Mouse (Mus musculus) hematopoietic multipotent progenitor cell, adult 10-12 weeks (in vitro differentiated cells): Measurements from ENCODE around the gene Pcsk1n. TPM values are rescaled to one million over a fixed set of nuclear protein-coding genes. Genes with fewer than 3 reads are reported as not detected.

Experiments
- polyA plus RNA-seq: library from polyadenylated mRNA; stranded (reverse); fragments of >175 nt; gene quantifications from 2 replicates; pipeline ENCODE4 v1.2.3, GENCODE M21; 2012; ENCODE audit warnings: low replicate concordance

Pcsk1n gene
- polyA plus RNA-seq, result 0.27 TPM in 1 of 2 replicates, not detected in the other

DNA sequence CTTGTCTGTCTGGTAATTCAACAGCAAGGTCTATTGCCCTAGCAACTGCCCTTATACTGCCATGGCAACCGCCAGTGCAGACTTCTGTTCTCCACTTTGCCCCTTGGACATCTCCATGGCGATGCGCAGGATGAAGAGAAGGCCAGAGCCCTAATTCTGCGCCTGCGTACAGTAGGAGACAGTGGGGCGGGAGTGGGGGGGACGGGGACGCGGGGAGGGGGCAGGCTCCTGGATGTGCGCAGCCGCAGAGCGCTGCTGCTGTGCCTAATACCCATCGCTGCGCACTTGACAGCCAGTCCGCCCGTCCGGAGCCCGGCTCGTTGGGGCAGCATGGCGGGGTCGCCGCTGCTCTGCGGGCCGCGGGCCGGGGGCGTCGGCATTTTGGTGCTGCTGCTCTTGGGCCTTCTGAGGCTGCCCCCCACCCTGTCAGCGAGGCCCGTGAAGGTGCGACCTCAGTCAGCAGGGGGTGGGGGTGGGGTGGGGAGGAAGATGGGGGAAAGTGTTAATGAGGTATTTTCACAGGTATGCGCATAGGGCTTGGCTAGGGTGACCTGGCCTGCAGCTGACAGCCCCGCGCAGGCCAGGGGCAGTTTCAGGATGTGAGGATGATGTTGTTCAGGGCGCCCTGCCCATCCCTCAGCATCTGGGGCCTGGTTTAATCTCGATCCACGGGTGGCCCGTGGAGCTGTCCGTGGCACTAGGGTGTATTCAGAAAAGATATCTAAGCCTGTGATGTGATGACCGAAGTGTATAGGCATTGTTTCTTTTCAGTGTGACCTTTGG, at the start of gene Pcsk1n:
Gene Pcsk1n, plus strand, starts transcription at position 222 of the 783 bp plus-strand sequence.

DNA sequence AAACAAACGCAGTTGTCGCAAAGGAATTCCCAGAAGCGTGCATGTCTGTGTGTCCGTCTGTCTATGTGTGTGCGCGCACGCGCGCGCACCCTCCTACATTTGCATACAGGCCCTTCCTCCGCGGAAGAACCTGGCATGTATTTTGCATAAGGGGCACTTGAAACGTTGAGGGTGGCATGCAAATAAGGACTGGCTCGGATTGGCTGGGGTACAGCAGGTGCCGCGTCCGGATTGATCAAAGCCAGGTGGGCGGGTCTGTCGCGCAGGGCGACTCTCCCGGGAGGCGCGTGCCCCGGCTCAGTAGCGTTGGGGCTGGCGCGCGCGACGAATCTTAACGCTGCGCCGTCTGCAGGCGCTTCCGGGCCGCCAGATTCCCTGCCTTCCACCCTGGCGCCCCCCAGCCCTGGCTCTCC, 41.6 kb upstream of the Pcsk1n start, which contains the start of gene Pim2:
Gene Pim2, plus strand, starts transcription at position 256 of the 413 bp plus-strand sequence.

DNA sequence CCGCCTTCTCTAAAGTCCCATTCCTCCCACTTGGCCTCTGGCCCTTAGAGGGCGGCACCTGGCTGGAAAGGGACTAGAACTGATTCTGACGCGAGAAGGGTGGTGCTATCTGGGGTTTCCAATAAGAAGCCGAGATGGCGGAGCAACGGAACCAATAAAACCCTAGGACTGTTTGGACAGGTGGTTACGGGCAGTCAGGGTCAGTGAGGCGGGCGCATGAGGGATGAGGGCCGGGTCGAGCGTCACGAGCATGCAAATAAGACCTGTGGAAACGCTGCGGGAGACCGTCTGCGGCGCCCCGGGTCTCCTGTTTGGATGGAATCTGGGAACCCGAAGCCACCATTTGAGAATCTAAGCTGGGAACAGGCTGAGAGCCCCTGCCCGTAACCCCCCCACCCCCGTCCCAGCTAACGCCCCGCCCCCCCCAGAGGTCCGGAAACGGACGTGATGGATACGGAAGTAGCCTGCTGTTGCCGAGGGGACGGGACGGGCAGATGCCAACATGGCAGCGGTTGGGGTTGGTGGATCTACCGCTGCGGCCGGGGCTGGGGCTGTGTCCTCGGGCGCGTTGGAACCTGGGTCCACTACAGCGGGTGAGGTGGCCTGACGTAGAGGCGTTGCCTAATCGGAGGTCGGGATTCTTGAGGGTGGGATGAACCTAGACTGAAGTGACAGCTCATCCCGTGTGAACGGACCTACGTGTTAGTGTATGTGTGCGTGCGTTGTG, 35.6 kb upstream of the Pcsk1n start, which contains the start of gene Slc35a2:
Gene Slc35a2, plus strand, starts transcription at position 188 of the 727 bp plus-strand sequence.

DNA sequence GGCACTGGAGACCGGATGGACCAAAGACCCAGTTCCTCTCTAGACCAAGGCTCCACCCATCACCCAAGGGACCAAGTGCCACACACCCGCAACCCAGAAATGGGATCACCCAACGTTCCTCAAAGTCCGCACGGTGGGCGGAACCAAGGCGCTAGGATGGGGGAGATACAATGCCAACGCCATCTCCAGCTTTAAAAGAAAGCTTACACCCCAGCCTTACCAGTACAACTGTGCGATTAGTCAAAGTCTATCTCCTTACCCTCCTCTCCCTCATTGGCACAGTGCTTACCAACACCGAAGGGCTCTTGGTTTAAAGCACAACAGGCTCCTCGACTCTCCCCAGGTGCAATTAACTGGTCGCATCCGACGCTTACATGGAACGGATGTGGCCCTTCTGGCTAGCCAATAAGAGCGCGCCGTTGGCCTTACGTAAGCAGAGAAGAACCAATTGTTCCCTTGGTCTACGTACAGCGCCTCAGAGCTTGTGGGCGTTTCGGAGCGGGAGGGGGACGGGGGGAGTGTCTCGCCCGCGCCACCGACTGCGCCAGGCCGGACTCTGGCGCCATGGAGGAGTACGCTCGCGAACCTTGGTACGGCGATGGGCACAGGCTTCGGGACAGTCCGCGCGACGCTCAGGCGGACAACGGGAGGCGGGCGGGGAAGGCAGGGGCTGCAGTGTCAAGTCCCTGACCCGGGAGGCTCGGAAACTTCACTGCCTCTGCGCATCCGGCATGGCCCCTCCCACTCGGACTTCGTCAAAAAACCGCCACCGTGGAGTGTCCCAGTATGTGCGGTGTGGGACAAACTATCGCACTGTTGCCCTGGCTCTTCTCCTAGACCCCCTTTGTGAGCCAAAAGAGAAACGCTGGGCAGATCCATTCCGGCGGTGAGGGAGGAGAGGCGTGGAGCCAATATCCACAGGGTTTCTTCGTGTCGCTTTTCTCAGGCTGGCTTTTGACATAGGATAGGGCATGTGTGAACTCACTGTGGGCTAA, 20.4 kb upstream of the Pcsk1n start, which contains the start of the genes Pqbp1 and Timm17b:
Gene Pqbp1, minus strand, starts transcription at position 390 of the 995 bp plus-strand sequence.
Gene Timm17b, plus strand, starts transcription at position 478 of the 995 bp plus-strand sequence.

GRCm38 (mm10) chrX:7907735-7908134, 11.9 kb upstream of the Pcsk1n start, which contains the start of gene Gm10491:
TSS of gene Gm10491 (minus strand) at chrX:7907835.

GRCm38 (mm10) chrX:7909242-7909641, 10.4 kb upstream of the Pcsk1n start, which contains the start of gene Gm10490:
TSS of gene Gm10490 (plus strand) at chrX:7909542.

DNA sequence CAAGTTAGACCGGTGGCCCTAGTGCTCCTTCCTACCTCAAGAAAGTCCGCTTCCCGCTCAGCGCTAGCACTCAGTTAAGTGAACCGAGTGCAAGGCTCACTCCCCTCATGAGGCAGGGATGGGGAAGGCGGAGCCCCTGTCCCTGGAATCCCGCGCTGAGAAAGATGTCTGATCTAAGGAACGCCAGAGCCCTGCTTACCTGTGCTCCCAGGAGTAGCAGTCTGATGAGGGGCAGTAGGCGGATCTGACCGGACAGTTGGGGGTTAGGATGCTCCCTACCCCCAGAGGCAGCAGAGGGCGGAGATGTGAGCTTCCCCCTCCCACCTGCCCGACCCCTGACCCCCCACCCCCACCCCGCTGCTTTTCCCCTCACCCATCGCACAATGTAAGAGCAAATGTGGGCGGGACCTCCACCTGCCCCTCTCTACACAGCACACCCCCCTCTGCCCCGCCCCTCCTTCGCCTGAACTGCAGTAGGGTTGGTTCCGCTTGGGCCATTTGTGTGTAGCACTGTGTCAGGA, 8.7 kb downstream of the Pcsk1n start, which contains the start of gene Eras:
Gene Eras, minus strand, starts transcription at position 338 of the 521 bp plus-strand sequence.

DNA sequence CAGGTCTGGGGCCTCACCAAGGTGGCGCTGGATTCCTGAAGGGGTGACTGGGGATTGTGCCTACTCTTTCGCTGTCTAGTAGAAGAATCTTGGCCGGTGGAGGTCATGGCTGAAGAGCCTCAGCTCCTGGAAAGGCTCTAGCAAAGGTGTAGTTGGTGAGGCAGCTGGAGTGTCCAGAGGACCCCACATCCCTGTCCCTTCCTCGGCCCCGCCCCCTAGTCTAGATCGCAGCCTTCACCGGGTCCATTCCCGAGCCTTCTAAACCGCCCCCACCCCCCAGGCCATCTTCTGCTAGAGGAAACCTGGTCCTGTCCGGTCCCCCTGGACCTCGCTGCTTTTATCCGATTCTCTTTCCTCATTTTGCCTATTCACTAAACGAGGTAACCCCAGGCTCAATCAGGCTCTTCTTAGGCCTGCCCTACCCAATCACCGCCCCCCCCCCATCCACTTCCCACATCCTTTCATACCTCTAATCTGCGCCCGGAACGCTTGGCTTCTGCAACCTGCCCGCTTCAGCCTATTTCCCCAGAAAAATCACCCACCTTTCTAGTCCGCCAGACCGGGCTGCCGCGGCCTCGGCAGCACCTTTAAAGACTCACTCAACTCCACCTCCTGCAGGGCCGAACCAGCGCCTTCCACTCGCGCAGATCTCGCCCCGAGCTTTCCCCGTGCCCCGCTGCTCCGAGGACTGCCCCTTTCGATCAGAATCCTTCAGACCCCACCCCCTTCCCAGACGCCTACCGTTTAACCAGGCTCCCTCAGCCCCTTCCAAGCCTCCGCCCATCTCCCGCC, 27.7 kb downstream of the Pcsk1n start, which contains the start of gene Hdac6:
Gene Hdac6, minus strand, starts transcription at position 782 of the 792 bp plus-strand sequence.

Other genes starting within 250 kb of the Pcsk1n start
- 101 and 137 TPM in 2 replicates for gene Plp2, start 248.4 kb upstream of the Pcsk1n start, polyA plus RNA-seq
- 0.09 TPM in 1 of 2 replicates, not detected in the other for gene Magix, start 238.6 kb upstream of the Pcsk1n start, polyA plus RNA-seq
- gene Gpkow, start 222.7 kb upstream of the Pcsk1n start, polyA plus RNA-seq, result 3.7 and 10.8 TPM in 2 replicates
- gene Wdr45, start 205.5 kb upstream of the Pcsk1n start, polyA plus RNA-seq, result 23.1 and 43.2 TPM in 2 replicates
- gene Gm45208, start 197.6 kb upstream of the Pcsk1n start, polyA plus RNA-seq, result 6.3 and 11.1 TPM in 2 replicates
- gene Praf2, start 191.4 kb upstream of the Pcsk1n start, polyA plus RNA-seq, result 15.7 and 22.6 TPM in 2 replicates
- gene Ccdc120, start 168.9 kb upstream of the Pcsk1n start, polyA plus RNA-seq, result 0.70 and 1.6 TPM in 2 replicates
- 51.6 and 59.4 TPM in 2 replicates for gene Tfe3, start 157.3 kb upstream of the Pcsk1n start, polyA plus RNA-seq
- 58.1 and 71.9 TPM in 2 replicates for gene Gripap1, start 130.1 kb upstream of the Pcsk1n start, polyA plus RNA-seq
- 0.54 and 0.69 TPM in 2 replicates for gene Kcnd1, start 97.5 kb upstream of the Pcsk1n start, polyA plus RNA-seq
- 142 and 149 TPM in 2 replicates for gene Otud5, start 78.5 kb upstream of the Pcsk1n start, polyA plus RNA-seq
- gene Pim2, start 41.6 kb upstream of the Pcsk1n start, polyA plus RNA-seq, result 101 and 151 TPM in 2 replicates
- gene Slc35a2, start 35.8 kb upstream of the Pcsk1n start, polyA plus RNA-seq, result 57.9 and 67.5 TPM in 2 replicates
- 178 and 313 TPM in 2 replicates for gene Pqbp1, start 20.6 kb upstream of the Pcsk1n start, polyA plus RNA-seq
- 40.0 and 104 TPM in 2 replicates for gene Timm17b, start 20.5 kb upstream of the Pcsk1n start, polyA plus RNA-seq
- not detected in 2 replicates for gene Gm10491, start 12.0 kb upstream of the Pcsk1n start, polyA plus RNA-seq
- gene Gm10490, start 10.3 kb upstream of the Pcsk1n start, polyA plus RNA-seq, result not detected in 2 replicates
- not detected in 2 replicates for gene Eras, start 8.8 kb downstream of the Pcsk1n start, polyA plus RNA-seq
- gene Hdac6, start 28.1 kb downstream of the Pcsk1n start, polyA plus RNA-seq, result 10.1 and 14.4 TPM in 2 replicates
- gene Gata1, start 58.2 kb downstream of the Pcsk1n start, polyA plus RNA-seq, result 2.1 and 24.9 TPM in 2 replicates
- not detected in 2 replicates for gene Glod5, start 98.7 kb downstream of the Pcsk1n start, polyA plus RNA-seq
- gene Suv39h1, start 154.9 kb downstream of the Pcsk1n start, polyA plus RNA-seq, result 4.5 and 8.5 TPM in 2 replicates
- 203 and 558 TPM in 2 replicates for gene Was, start 170.7 kb downstream of the Pcsk1n start, polyA plus RNA-seq
- 35.6 and 35.9 TPM in 2 replicates for gene Wdr13, start 213.1 kb downstream of the Pcsk1n start, polyA plus RNA-seq
- 29.3 and 167 TPM in 2 replicates for gene Rbm3, start 226.1 kb downstream of the Pcsk1n start, polyA plus RNA-seq